Mouse (Mus musculus) lung, embryonic 16.5 days (tissue): ENCODE results near the gene Cpne4. TPM values are rescaled to one million over a fixed set of nuclear protein-coding genes. Genes with fewer than 3 reads are reported as not detected.

Experiments used
- ATAC-seq: fragments of 200-750 bp; cut with Nextera tagmentation; 2 replicates; pipeline ENCODE4 v1.8.0; 2017; ENCODE audit warnings: low read depth, mild to moderate bottlenecking, moderate library complexity
- H3K27ac ChIP-seq: fragments of 300-500 bp; sonication (generic); 2 replicates; pipeline ENCODE4 v1.5.1; 2014; ENCODE audit warnings: mild to moderate bottlenecking, control low read depth, low read length
- H3K27me3 ChIP-seq: fragments of 300-500 bp; sonication (generic); 2 replicates; pipeline ENCODE4 v1.6.1; 2014; ENCODE audit warnings: low read depth, low read length, mixed read lengths; ENCODE audit not compliant: control insufficient read depth, insufficient read depth
- H3K36me3 ChIP-seq: fragments of 300-500 bp; sonication (generic); 2 replicates; pipeline ENCODE4 v1.6.1; 2014; ENCODE audit warnings: low read length; ENCODE audit not compliant: control insufficient read depth, insufficient read depth
- H3K4me1 ChIP-seq: fragments of 300-500 bp; sonication (generic); replicated peaks from 2 replicates; pipeline ENCODE4 v1.6.1; 2014; ENCODE audit warnings: low read length, mixed read lengths; ENCODE audit not compliant: control insufficient read depth, insufficient read depth
- H3K4me2 ChIP-seq: fragments of 300-500 bp; sonication (generic); 2 replicates; pipeline ENCODE4 v1.6.1; 2014; ENCODE audit warnings: low read depth, low read length, control low read depth
- H3K4me3 ChIP-seq: fragments of 300-500 bp; sonication (generic); 2 replicates; pipeline ENCODE4 v1.5.1; 2014; ENCODE audit warnings: mild to moderate bottlenecking, low read length, control low read depth
- H3K9ac ChIP-seq: fragments of 300-500 bp; sonication (generic); 2 replicates; pipeline ENCODE4 v1.6.1; 2014; ENCODE audit warnings: low read length, control low read depth
- H3K9me3 ChIP-seq: fragments of 300-500 bp; sonication (generic); 2 replicates; pipeline ENCODE4 v1.6.1; 2016; ENCODE audit warnings: low read length; ENCODE audit not compliant: control insufficient read depth
- WGBS: fragments of 180-500 bp; shearing (Covaris S2); extraction: QIAGEN DNeasy Blood & Tissue Kit; methylation state at CpG from one replicate; pipeline ENCODE4 v1.1.7; 2014; 5-methylcytosine and 5-hydroxymethylcytosine counted together
- polyA plus RNA-seq: library from polyadenylated mRNA; unstranded; fragments of >200 nt; fragmentation: Nextera tagmentation; extraction: Ambion mirVana; gene quantifications from 2 replicates; pipeline ENCODE4 v1.2.1, GENCODE M21; 2015

Cpne4 gene
- polyA plus RNA-seq, 1 experiment from 2014 or later: 0.38 TPM

DNA sequence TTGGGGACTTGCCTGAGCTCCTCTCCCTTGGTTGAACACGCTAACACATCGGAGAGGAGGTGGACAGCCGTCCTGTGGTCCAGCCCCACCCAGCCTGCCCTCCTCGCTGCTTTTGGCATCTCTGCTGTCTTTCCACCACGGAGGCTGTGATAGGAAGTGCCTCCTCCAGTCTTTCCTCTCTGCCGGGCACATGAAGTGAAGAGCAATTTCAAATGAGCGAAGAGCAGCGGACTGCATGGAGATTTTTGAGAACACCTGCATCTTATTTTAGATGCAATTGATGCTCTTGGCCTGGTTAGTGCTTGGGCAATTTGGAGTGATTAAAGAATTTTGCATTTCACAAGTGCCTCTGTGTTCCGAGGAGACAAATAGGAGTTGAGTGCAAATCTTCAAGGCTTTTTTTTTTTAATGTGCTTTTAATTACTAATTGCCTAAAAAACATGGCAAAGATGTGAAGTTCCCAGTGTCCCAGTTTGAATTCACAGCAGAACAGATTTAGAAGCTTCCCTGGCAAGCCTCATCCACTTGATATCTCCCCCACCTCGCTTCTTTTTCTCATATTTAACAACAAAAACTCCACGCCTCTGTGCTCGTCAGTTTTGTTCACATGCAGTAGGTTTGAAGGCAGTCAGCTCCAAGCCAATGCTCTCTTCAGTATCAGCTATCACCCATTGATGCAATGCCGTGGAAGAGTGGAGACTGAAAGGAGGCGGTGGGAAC lies 195.7 kb downstream of the Cpne4 start:
- no peak for ATAC-seq
- Histone ChIP-seq H3K9me3 (no peaks in the 10 kb centered on the region), H3K36me3 (no peaks in the 10 kb centered on the region), H3K27me3 (no peaks in the 10 kb centered on the region), H3K27ac (no peak overlapping the region), H3K4me2 (no peak overlapping the region), H3K4me1 (no peaks in the 10 kb centered on the region), H3K9ac (no peak overlapping the region), H3K4me3 (no peak overlapping the region)
- 80% methylated on average over 14 of the region's 14 CpGs for WGBS

DNA sequence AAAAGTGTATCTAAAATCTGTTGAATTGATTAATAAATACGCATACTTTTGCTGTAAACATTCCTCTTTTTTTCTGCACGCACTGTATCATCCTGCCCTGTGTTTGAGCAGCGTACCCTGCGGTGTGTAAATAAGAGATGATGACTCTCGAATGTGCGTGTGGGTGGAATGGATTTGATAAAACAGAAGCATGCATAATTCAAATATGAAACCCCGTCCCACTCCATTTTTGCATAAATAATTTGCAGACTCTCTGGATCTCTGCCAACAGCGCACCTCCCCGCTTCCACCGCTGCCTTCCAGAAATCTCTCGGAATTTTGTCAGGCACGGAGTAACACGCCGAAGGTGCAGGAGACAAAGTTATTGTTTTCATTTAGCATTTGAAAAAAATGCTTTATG lies 208.4 kb downstream of the Cpne4 start:
- Histone ChIP-seq H3K4me1 (no peaks in the 10 kb centered on the region), H3K27me3 (no peaks in the 10 kb centered on the region), H3K4me3 (no peak overlapping the region), H3K36me3 (no peaks in the 10 kb centered on the region), H3K27ac (no peak overlapping the region), H3K9me3 (no peaks in the 10 kb centered on the region), H3K4me2 (no peak overlapping the region), H3K9ac (no peak overlapping the region)
- WGBS: 51% methylated on average over 14 of the region's 14 CpGs
- ATAC-seq: no peak

DNA sequence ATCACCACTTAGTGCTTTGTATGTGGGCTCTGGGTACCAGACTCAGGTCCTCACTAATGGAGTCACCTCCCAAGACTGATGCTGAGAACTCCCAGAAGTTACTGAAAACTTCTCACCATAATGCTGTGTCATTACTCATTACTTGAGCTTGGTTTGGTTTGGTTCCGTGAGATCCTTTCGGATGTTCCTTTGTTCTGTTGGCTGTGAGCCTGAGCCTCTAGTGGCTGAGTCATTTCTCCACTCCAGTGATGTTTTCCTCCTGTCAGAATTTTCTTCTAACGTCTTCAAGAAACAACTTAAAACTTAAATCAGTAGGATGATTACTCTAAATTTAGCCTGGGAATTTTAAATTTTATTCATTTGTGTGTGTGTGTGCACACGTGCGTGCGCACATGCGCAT lies 212.9 kb downstream of the Cpne4 start:
- H3K9me3 ChIP-seq: no peaks in the 10 kb centered on the region
- WGBS: 83% methylated on average over 7 of the region's 7 CpGs
- H3K36me3 ChIP-seq: no peaks in the 10 kb centered on the region
- ATAC-seq: no peak
- H3K4me1 ChIP-seq: no peaks in the 10 kb centered on the region
- H3K27ac ChIP-seq: no peak overlapping the region
- no peaks in the 10 kb centered on the region for H3K27me3 ChIP-seq
- no peak overlapping the region for H3K4me2 ChIP-seq
- no peak overlapping the region for H3K4me3 ChIP-seq
- H3K9ac ChIP-seq: no peak overlapping the region

DNA sequence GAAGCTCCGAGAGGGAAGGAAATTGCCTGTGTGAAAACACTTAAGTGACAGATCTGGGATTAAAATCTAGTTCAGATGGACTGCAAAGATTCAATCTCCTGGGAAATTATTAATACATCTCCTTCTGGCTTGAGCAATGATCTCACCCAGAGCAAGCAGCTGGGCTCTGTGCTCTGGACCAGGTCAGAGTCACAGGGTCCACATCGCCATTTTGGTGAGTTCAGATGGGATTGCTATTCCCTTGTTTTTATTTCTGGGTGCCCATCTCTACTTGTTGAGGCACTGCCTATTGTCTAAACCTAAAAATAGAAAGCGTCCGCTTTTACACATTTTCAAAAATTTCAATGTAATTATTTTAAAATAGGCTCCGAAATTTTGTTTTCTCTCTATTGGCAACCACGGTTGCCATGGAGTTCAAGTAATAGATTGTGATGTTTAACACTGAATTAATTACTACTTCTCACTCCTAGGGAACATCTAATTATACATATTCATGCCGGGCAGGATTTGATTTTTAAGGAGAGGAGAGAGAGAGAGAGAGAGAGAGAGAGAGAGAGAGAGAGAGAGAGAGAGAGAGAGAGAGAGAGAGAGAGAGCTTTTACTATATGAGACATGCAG lies 229.2 kb downstream of the Cpne4 start:
- WGBS: 78% methylated on average over 7 of the region's 7 CpGs
- Histone ChIP-seq H3K4me3 (no peak overlapping the region), H3K4me1 (no peaks in the 10 kb centered on the region), H3K27me3 (no peaks in the 10 kb centered on the region), H3K9ac (no peak overlapping the region), H3K27ac (no peak overlapping the region), H3K9me3 (no peaks in the 10 kb centered on the region), H3K4me2 (no peak overlapping the region), H3K36me3 (no peaks in the 10 kb centered on the region)
- ATAC-seq: no peak

DNA sequence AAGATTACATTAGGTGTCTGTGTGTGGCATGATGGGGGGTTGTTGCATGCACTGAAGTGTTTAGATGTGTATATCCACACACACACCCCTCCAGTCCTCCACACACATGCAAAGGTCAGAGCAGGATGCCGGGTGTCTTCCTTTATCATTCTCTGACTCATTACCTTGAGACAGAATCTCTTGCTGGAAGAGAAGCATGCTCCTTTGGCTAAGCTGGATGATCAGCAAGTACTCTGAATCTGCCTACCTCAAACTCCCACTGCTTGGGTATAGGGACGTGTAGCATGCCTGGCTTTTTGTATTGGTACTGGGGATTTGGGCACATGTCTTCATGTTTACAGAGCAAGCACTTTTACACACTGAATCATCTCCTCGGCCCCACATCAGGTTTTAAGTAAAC lies 230.0 kb downstream of the Cpne4 start:
- ATAC-seq: no peak
- Histone ChIP-seq H3K4me1 (no peaks in the 10 kb centered on the region), H3K9me3 (no peaks in the 10 kb centered on the region), H3K9ac (no peak overlapping the region), H3K27ac (no peak overlapping the region), H3K27me3 (no peaks in the 10 kb centered on the region), H3K4me3 (no peak overlapping the region), H3K36me3 (no peaks in the 10 kb centered on the region), H3K4me2 (no peak overlapping the region)
- WGBS: 43% methylated on average over 3 of the region's 3 CpGs

DNA sequence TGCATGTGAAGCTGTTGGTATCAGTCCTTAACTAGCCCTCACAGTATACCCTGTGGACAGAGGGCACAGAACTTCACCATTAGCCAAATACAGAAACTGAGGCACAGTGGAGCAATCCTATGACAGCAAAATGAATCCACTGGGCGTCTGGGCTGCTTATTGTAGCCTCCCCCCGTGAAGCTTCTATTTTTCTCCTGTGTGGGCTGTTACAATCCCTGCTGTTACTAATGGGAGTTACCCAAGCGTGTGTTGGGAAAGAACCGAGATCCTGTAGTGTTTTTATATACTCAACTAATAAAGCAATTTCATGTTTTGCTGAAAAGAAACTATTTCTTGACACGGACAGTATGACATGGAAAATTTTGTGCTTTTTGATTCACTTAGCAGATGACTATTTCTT lies 230.7 kb downstream of the Cpne4 start:
- no peak overlapping the region for H3K9ac ChIP-seq
- H3K27ac ChIP-seq: no peak overlapping the region
- no peaks in the 10 kb centered on the region for H3K36me3 ChIP-seq
- WGBS: 68% methylated on average over 5 of the region's 5 CpGs
- no peaks in the 10 kb centered on the region for H3K4me1 ChIP-seq
- H3K27me3 ChIP-seq: no peaks in the 10 kb centered on the region
- ATAC-seq: no peak
- no peak overlapping the region for H3K4me2 ChIP-seq
- no peaks in the 10 kb centered on the region for H3K9me3 ChIP-seq
- H3K4me3 ChIP-seq: no peak overlapping the region

DNA sequence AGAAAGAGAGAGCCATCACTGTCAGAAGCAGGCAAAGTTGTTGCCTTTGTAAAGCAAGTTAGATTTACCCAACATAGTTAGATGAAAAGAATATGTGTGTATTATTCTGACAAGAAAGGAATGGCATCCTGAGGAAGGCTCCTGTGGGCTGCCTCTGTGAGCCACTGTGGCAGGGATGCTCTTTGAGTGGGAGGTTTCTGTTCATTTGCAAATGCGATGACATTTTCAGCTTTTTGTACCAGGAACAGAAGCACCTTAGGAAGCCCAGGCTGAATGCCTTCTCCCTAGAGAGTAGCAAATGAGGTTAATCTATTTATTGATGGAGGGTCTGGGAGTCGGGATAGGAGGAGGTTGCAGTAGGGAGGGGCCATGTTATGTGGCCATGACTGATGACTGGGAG lies 249.5 kb downstream of the Cpne4 start:
- H3K9me3 ChIP-seq: no peaks in the 10 kb centered on the region
- no peak overlapping the region for H3K4me2 ChIP-seq
- no peak for ATAC-seq
- no peaks in the 10 kb centered on the region for H3K36me3 ChIP-seq
- 29% methylated on average over 2 of the region's 2 CpGs for WGBS
- H3K9ac ChIP-seq: no peak overlapping the region
- no peaks in the 10 kb centered on the region for H3K4me1 ChIP-seq
- H3K4me3 ChIP-seq: no peak overlapping the region
- no peaks in the 10 kb centered on the region for H3K27me3 ChIP-seq
- no peak overlapping the region for H3K27ac ChIP-seq

DNA sequence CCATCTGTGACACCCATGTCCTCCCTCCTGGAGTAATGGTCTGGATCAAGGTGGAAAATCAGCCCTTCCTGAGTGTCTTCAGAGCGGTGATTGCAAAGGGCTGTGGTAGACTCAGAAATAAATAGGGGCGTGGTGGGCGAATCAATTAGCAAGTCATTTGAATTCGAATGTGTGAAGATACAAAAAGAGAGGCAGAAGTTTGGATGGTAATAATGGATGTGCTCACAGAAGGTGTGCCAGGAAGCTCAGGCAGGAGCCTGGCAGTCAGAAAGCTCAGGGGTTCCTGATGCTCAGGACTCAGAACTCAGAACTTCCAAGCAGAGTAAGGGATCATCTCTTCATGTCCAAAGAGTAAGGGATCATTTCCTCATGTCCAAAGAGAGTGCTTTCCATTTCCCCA lies 257.7 kb downstream of the Cpne4 start:
- Histone ChIP-seq H3K9me3 (no peaks in the 10 kb centered on the region), H3K27me3 (no peaks in the 10 kb centered on the region), H3K27ac (no peak overlapping the region), H3K36me3 (no peaks in the 10 kb centered on the region), H3K4me3 (no peak overlapping the region), H3K9ac (no peak overlapping the region), H3K4me1 (no peaks in the 10 kb centered on the region), H3K4me2 (no peak overlapping the region)
- no peak for ATAC-seq
- 80% methylated on average over 4 of the region's 4 CpGs for WGBS

DNA sequence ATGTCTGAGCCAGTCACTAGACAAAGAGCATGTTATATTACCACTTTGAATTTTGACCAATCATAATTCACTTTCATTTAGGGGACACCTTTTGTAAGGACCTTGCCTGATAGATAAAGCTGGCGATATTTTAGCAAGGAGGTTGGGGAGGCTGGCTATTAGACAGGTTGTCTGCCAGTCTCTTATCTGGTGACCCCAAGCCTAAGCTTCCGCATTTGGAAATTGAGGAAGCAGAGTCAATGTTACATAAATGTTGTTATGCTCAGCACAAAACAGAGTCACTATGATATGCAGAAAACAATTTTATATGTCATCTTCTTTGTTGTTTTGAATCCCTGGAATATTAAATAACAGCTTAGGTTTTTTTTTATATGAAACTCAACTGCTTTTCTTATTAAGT lies 267.6 kb downstream of the Cpne4 start:
- WGBS: 59% methylated on average over 2 of the region's 2 CpGs
- no peaks in the 10 kb centered on the region for H3K9me3 ChIP-seq
- no peak overlapping the region for H3K27ac ChIP-seq
- no peak overlapping the region for H3K4me2 ChIP-seq
- no peaks in the 10 kb centered on the region for H3K27me3 ChIP-seq
- no peaks in the 10 kb centered on the region for H3K4me1 ChIP-seq
- no peak overlapping the region for H3K9ac ChIP-seq
- H3K36me3 ChIP-seq: no peaks in the 10 kb centered on the region
- no peak overlapping the region for H3K4me3 ChIP-seq
- no peak for ATAC-seq
